Mouse (Mus musculus): ENCODE measurements at regions not wholly inside any gene's neighbourhood (a gene's known extent, or its start where the extent isn't known, plus 50 kb on each side); places are given as distances from the start of the nearest gene placed in this dataset.

DNA sequence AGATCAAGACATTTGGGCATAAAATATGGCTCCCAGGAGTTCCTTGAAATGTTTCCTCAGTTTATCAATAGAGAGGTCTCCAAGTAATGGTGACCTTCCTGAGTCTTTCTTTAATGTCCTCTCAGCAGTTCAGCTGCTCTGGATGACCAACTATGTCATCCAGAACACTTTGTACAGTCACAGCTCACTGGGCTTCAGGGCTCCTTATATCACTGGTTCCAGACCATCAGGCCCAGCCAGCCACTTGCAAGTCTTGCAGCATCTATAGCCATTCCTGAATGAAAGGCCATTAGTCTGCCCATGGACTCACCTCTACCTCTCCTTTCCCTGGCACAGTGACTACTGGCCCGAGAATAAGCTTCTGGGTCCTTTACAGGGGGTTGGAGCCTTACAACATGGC is 437.8 kb upstream of the Meis1 start:
- H3K79me2 ChIP-seq (replicated peaks; ENCODE audit: control insufficient read depth, insufficient read depth, low read length), result no peaks in the 10 kb centered on the region
- no peaks in the 10 kb centered on the region for H3K36me3 ChIP-seq (ENCODE audit: control insufficient read depth, insufficient read depth, low read length)
- no peak overlapping the region for H3K4me3 ChIP-seq
- H3K27me3 ChIP-seq (ENCODE audit: control insufficient read depth, insufficient read depth, low read length), result no peaks in the 10 kb centered on the region
- TF ChIP-seq POLR2A (IDR thresholded peaks at IDR 0.05; ENCODE audit: insufficient read depth, low read depth, low read length) (no peak), EP300 (IDR thresholded peaks at IDR 0.05; ENCODE audit: insufficient read depth, low read depth, low read length) (no peak), CTCF (IDR thresholded peaks at IDR 0.05) (no peak)
- intact Hi-C loops (cut with DNase I), result no loop called here
- H3K27ac ChIP-seq, result no peak overlapping the region
- no peak for DNase-seq
- no peak overlapping the region for H3K9ac ChIP-seq (ENCODE audit: low read depth, low read length)
- WGBS, result 63% methylated on average over 1 of the region's 1 CpGs
- no peaks in the 10 kb centered on the region for H3K4me1 ChIP-seq (ENCODE audit: control insufficient read depth, insufficient read depth, low read length)

DNA sequence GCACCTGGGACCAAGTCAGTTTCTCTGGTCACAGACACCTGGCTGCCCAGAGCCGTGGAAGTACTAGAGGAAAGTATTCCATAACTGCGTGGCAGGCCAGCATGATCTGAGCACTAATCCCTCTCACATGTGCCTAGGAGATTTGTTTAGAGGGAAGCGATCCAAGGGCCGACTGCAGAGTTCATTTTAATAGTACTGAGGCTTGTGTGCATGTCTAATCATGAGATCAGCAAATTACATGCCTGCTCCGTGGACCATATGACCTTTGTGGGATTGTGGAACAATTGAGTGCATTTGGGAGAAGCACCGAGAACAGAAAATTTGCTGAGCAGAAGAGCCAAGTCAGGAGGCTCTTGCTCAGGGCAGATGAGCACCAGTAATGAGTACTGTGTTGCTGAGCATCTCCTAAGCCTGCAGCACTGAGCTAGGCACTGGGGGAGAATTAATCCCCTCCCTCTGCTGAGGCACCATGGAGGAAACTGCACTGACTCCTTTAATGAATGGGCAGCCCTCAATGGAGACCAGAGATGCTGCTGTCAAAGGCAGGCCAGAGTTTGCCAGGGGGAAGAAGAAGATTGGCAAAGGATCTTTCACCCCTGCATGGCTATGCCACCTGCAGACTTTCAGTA is 445.1 kb upstream of the Meis1 start:
- 66% methylated on average over 6 of the region's 6 CpGs for WGBS
- TF ChIP-seq POLR2A (IDR thresholded peaks at IDR 0.05; ENCODE audit: insufficient read depth, low read depth, low read length), result no peak
- TF ChIP-seq EP300 (IDR thresholded peaks at IDR 0.05; ENCODE audit: insufficient read depth, low read depth, low read length), result no peak
- intact Hi-C loops (cut with DNase I), result no loop called here

DNA sequence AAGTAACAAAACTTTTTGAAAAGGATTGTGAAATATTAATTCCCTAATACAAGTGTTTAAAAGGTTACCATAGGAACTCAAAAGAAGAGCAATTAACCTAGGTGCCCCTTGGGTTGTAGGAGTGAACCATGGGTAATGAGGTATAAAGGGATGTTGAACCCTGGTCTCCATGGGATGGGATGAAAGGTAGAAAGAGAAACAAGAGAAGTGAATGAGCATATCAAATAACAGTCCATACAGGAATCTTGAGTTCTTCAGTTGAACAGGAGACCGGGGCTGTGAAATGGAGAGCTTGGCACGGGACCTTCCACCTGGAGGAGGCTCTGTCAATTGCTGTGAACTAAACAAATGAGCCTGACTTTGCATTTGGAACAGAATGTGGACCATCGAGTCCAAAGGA is 449.6 kb upstream of the Meis1 start:
- TF ChIP-seq CTCF (IDR thresholded peaks at IDR 0.05) (no peak), EP300 (IDR thresholded peaks at IDR 0.05; ENCODE audit: insufficient read depth, low read depth, low read length) (no peak), POLR2A (IDR thresholded peaks at IDR 0.05; ENCODE audit: insufficient read depth, low read depth, low read length) (no peak)
- intact Hi-C loops (cut with DNase I), result no loop called here
- no peaks in the 10 kb centered on the region for H3K79me2 ChIP-seq (replicated peaks; ENCODE audit: control insufficient read depth, insufficient read depth, low read length)
- no peak overlapping the region for H3K4me3 ChIP-seq
- WGBS, result 93% methylated on average over 3 of the region's 3 CpGs
- no peaks in the 10 kb centered on the region for H3K36me3 ChIP-seq (ENCODE audit: control insufficient read depth, insufficient read depth, low read length)
- no peaks in the 10 kb centered on the region for H3K27me3 ChIP-seq (ENCODE audit: control insufficient read depth, insufficient read depth, low read length)
- DNase-seq, result no peak
- H3K9ac ChIP-seq (ENCODE audit: low read depth, low read length), result no peak overlapping the region
- no peaks in the 10 kb centered on the region for H3K4me1 ChIP-seq (ENCODE audit: control insufficient read depth, insufficient read depth, low read length)
- no peak overlapping the region for H3K27ac ChIP-seq

More for the DNA sequence above, 445.1 kb upstream of the Meis1 start:
- no peaks in the 10 kb centered on the region for H3K79me2 ChIP-seq (replicated peaks; ENCODE audit: control insufficient read depth, insufficient read depth, low read length)
- H3K4me3 ChIP-seq, result no peak overlapping the region
- no peak overlapping the region for H3K27ac ChIP-seq
- no peak overlapping the region for H3K9ac ChIP-seq (ENCODE audit: low read depth, low read length)
- H3K36me3 ChIP-seq (ENCODE audit: control insufficient read depth, insufficient read depth, low read length), result no peaks in the 10 kb centered on the region
- H3K27me3 ChIP-seq (ENCODE audit: control insufficient read depth, insufficient read depth, low read length), result no peaks in the 10 kb centered on the region
- no peak for DNase-seq
- H3K4me1 ChIP-seq (ENCODE audit: control insufficient read depth, insufficient read depth, low read length), result no peaks in the 10 kb centered on the region

DNA sequence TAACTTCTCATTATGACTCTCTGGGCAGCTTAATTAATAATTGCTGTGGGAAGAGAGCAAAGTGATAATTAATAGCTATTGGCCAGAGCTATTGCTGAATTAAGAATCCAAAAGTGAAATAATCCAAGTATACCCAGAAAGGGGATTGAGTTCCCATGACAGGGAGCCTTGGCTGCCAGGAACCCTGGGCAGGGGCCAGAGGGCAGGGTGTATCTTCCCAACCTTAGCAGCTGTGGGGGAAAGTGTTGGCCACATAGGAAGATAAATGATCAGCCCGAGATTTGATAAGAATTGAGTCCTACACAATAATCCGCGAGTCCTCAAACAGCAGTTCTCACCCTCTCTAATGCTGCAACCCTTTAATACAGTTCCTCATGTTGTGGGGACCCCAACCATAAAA is 450.0 kb upstream of the Meis1 start:
- no peaks in the 10 kb centered on the region for H3K27me3 ChIP-seq (ENCODE audit: control insufficient read depth, insufficient read depth, low read length)
- no peaks in the 10 kb centered on the region for H3K79me2 ChIP-seq (replicated peaks; ENCODE audit: control insufficient read depth, insufficient read depth, low read length)
- H3K4me3 ChIP-seq, result no peak overlapping the region
- no peak for DNase-seq
- H3K27ac ChIP-seq, result no peak overlapping the region
- H3K4me1 ChIP-seq (ENCODE audit: control insufficient read depth, insufficient read depth, low read length), result no peaks in the 10 kb centered on the region
- no peak overlapping the region for H3K9ac ChIP-seq (ENCODE audit: low read depth, low read length)
- 80% methylated on average over 3 of the region's 3 CpGs for WGBS
- no peaks in the 10 kb centered on the region for H3K36me3 ChIP-seq (ENCODE audit: control insufficient read depth, insufficient read depth, low read length)
- intact Hi-C loops (cut with DNase I), result no loop called here
- no peak for TF ChIP-seq POLR2A (IDR thresholded peaks at IDR 0.05; ENCODE audit: insufficient read depth, low read depth, low read length)
- TF ChIP-seq CTCF (IDR thresholded peaks at IDR 0.05), result no peak
- no peak for TF ChIP-seq EP300 (IDR thresholded peaks at IDR 0.05; ENCODE audit: insufficient read depth, low read depth, low read length)

DNA sequence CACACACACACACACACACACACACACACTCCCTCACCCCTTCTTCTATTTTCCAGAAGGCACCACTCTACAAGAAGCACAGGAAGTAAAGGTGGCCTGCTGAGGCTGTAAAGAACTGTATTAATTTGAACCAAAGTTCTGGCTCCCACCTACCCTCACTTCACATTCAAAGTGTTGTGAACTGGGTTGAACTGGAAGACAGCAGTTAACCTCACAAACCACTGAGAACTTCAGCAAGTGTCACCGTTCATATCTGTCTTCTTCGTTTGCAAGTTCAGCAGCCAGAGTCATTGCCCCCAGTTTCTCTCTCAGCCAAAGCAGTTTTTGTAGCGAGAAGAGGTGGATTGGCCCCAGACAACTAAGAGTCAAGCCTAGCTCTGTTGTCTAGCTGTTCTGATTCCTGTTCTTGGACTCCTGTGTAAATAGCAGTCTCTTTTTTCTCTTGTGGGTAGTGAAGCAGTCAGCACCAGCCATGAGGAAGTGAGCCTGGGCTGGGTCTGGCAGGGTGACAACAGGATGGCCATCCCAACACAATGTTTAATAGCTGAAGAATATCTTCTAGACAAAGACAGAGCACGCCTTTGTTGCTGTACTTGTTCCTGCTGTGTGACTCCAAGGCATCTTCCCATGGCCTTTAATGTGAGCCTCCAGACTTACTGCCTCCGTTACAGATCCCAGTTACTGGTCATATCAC is 452.0 kb upstream of the Meis1 start:
- no peaks in the 10 kb centered on the region for H3K79me2 ChIP-seq (replicated peaks; ENCODE audit: control insufficient read depth, insufficient read depth, low read length)
- no peak for DNase-seq
- H3K4me3 ChIP-seq, result no peak overlapping the region
- no peaks in the 10 kb centered on the region for H3K4me1 ChIP-seq (ENCODE audit: control insufficient read depth, insufficient read depth, low read length)
- no peaks in the 10 kb centered on the region for H3K27me3 ChIP-seq (ENCODE audit: control insufficient read depth, insufficient read depth, low read length)
- TF ChIP-seq EP300 (IDR thresholded peaks at IDR 0.05; ENCODE audit: insufficient read depth, low read depth, low read length) (no peak), CTCF (IDR thresholded peaks at IDR 0.05) (no peak), POLR2A (IDR thresholded peaks at IDR 0.05; ENCODE audit: insufficient read depth, low read depth, low read length) (no peak)
- intact Hi-C loops (cut with DNase I), result no loop called here
- H3K27ac ChIP-seq, result no peak overlapping the region
- H3K36me3 ChIP-seq (ENCODE audit: control insufficient read depth, insufficient read depth, low read length), result no peaks in the 10 kb centered on the region
- 73% methylated on average over 5 of the region's 5 CpGs for WGBS
- no peak overlapping the region for H3K9ac ChIP-seq (ENCODE audit: low read depth, low read length)

DNA sequence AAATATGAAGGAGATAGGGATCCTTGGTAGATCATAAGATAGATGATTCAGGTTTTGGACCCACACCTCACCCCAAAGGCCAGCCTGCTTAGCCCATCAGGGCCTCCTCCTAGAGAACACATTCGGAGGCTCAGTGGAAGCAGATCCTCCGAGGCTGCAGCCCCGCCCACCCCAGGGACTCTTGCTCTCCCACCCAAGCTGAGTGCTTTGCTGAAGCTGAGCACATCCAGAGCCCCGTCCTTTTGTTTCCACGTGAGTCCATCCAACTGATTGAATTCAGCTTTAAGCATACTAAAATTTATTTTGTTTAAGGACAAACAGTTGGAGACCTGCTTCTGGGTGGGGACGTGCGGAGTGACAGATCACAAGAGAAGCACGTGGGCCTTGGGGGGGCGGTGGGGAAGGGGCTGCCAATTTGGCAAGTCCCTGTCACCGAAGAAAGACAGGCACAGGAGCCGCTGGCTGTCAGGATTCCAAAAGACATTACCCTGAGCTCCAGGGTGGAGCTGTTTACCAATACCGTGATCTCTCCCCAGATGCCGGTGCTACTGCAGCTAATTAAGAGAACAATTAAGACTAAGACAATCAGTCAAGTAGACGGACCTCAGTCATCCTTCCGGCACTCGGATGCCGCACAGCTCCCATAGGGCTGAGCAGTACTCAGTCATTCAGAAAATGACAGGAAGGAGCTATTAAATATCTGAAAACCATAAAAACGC is 448.9 kb upstream of the Spred2 start:
- Histone ChIP-seq H3K36me3 (ENCODE audit: control insufficient read depth, insufficient read depth, low read length) (no peaks in the 10 kb centered on the region), H3K27ac (no peak overlapping the region), H3K27me3 (ENCODE audit: control insufficient read depth, insufficient read depth, low read length) (no peaks in the 10 kb centered on the region), H3K79me2 (replicated peaks; ENCODE audit: control insufficient read depth, insufficient read depth, low read length) (no peaks in the 10 kb centered on the region), H3K4me1 (ENCODE audit: control insufficient read depth, insufficient read depth, low read length) (no peaks in the 10 kb centered on the region), H3K4me3 (no peak overlapping the region), H3K9ac (ENCODE audit: low read depth, low read length) (no peak overlapping the region)
- DNase-seq, result no peak
- intact Hi-C loops (cut with DNase I), result no loop called here
- TF ChIP-seq EP300 (IDR thresholded peaks at IDR 0.05; ENCODE audit: insufficient read depth, low read depth, low read length), result no peak
- TF ChIP-seq CTCF (IDR thresholded peaks at IDR 0.05), result no peak
- no peak for TF ChIP-seq POLR2A (IDR thresholded peaks at IDR 0.05; ENCODE audit: insufficient read depth, low read depth, low read length)
- 45% methylated on average over 18 of the region's 18 CpGs for WGBS
